Mouse (Mus musculus): ENCODE measurements at regions not wholly inside any gene's neighbourhood (a gene's known extent, or its start where the extent isn't known, plus 50 kb on each side); places are given as distances from the start of the nearest gene placed in this dataset.

DNA sequence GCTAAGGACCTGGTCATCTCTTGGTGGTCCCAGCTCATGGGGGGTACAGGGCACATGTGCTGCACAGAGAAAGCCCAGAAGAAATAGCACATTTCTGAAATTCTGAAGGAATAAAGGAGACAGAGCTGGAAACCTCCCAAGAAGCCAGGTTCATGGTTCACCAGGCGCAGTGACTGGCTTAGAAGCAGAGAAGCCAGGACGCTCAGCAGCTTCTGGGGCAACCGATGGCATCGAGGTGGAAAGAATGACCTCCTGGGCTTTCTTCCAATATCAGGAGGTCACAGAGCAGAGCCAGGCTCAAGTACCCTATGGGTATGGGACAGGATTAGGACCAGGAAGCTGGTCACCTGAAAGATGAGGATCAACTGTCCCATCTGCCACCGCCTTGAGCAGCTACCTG is 72.6 kb upstream of the Sec14l1 start:
- TF ChIP-seq CTCF (IDR thresholded peaks at IDR 0.05; ENCODE audit: extremely low read depth, insufficient read depth, low read length) (no peak), POLR2A (IDR thresholded peaks at IDR 0.05; ENCODE audit: extremely low read depth, insufficient read depth, low read length) (no peak)

Data from cortical plate, adult 2 months (tissue).